Mouse (Mus musculus) heart, embryonic 16.5 days (tissue): ENCODE measurements at regions not wholly inside any gene's neighbourhood (a gene's known extent, or its start where the extent isn't known, plus 50 kb on each side); places are given as distances from the start of the nearest gene placed in this dataset.
"Not testable (repeated sequence)": the region's sequence is repeated elsewhere in the genome, so short reads cannot be mapped to it uniquely, and the experiment has no call there.

ENCODE experiments used
- ATAC-seq: fragments of 200-750 bp; cut with Nextera tagmentation; replicated peaks from 2 replicates; pipeline ENCODE4 v1.8.0; 2017; ENCODE audit warnings: moderate number of reproducible peaks; ENCODE audit not compliant: insufficient read depth, low FRiP score; ENCODE audit errors: extremely low read depth
- H3K27ac ChIP-seq: fragments of 300-500 bp; sonication (generic); 2 replicates; pipeline ENCODE4 v1.5.1; 2014; ENCODE audit warnings: mild to moderate bottlenecking, low read length, control low read depth, moderate library complexity
- H3K27me3 ChIP-seq: fragments of 300-500 bp; sonication (generic); 2 replicates; pipeline ENCODE4 v1.6.1; 2014; ENCODE audit warnings: low read length, mixed read lengths; ENCODE audit not compliant: control insufficient read depth, insufficient read depth
- H3K36me3 ChIP-seq: fragments of 300-500 bp; sonication (generic); 2 replicates; pipeline ENCODE4 v1.6.1; 2014; ENCODE audit not compliant: control insufficient read depth, insufficient read depth
- H3K4me1 ChIP-seq: fragments of 300-500 bp; sonication (generic); 2 replicates; pipeline ENCODE4 v1.6.1; 2014; ENCODE audit warnings: low read length, mixed read lengths; ENCODE audit not compliant: control insufficient read depth, insufficient read depth
- H3K4me2 ChIP-seq: fragments of 300-500 bp; sonication (generic); 2 replicates; pipeline ENCODE4 v1.6.1; 2014; ENCODE audit warnings: low read depth, mild to moderate bottlenecking, control low read depth, low read length
- H3K4me3 ChIP-seq: fragments of 300-500 bp; sonication (generic); 2 replicates; pipeline ENCODE4 v1.5.1; 2014; ENCODE audit warnings: mild to moderate bottlenecking, control low read depth, low read length
- H3K9ac ChIP-seq: fragments of 300-500 bp; sonication (generic); 2 replicates; pipeline ENCODE4 v1.6.1; 2014; ENCODE audit warnings: low read length, control low read depth
- H3K9me3 ChIP-seq: fragments of 300-500 bp; sonication (generic); replicated peaks from 2 replicates; pipeline ENCODE4 v1.6.1; 2016; ENCODE audit warnings: low read length; ENCODE audit not compliant: control insufficient read depth
- WGBS: fragments of 180-500 bp; shearing (Covaris S2); extraction: QIAGEN DNeasy Blood & Tissue Kit; methylation state at CpG from one replicate; pipeline ENCODE4 v1.1.7; 2014; 5-methylcytosine and 5-hydroxymethylcytosine counted together

- ATAC-seq: no peak
- Histone ChIP-seq H3K27me3 (no peaks in the 10 kb centered on the region), H3K4me3 (no peak overlapping the region), H3K36me3 (no peaks in the 10 kb centered on the region), H3K9ac (no peak overlapping the region), H3K4me1 (no peaks in the 10 kb centered on the region), H3K9me3 (peaks cover 11% of the 10 kb centered on the region; the same call in 1 of the 2 replicates), H3K27ac (no peak overlapping the region), H3K4me2 (no peak overlapping the region)
- 76% methylated on average over 9 of the region's 9 CpGs for WGBS
Observed at GRCm38 (mm10) chr7:60293556-60293955, 153.5 kb upstream of the Snrpn start.

DNA sequence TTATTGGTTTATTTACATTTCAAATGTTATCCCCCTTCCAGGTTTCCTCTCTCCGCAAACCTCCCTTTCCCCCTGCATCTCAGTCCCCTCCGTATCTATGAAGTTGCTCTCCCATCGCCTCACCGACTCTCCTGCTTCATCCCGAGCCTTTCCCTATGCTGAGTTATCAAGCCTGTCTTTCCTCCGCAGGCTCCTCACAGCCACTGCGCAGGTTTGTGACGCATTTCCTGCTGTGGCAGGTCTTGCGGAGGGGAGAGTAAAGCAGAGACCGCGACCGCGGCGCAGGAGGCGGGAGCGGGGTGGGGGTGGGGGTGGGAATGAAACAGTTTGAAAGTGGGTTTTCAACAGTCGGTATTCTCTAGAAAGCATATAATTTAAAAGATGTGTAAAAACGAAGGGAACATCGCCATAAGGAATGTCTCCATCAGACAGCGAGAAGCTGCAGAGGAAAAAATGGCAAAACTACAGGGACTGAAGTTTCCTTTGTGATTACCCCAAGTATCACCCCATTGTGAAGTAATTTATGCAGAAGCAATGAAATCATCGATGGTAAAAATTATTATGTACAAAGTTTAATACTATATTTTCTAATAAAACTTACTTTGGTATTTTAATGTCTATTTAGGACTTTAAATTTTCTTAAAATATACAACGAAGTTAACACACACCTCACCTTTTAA is 104.3 kb upstream of the Snrpn start:
- not testable (repeated sequence) for H3K9ac ChIP-seq, H3K4me1 ChIP-seq, H3K36me3 ChIP-seq, H3K27ac ChIP-seq, H3K27me3 ChIP-seq, H3K9me3 ChIP-seq
- peak overlapping the region; percentile 55 for H3K4me2 ChIP-seq
- WGBS: 8% methylated on average over 22 of the region's 22 CpGs
- peak; percentile 94 for ATAC-seq
- peak overlapping the region; percentile 49 for H3K4me3 ChIP-seq

DNA sequence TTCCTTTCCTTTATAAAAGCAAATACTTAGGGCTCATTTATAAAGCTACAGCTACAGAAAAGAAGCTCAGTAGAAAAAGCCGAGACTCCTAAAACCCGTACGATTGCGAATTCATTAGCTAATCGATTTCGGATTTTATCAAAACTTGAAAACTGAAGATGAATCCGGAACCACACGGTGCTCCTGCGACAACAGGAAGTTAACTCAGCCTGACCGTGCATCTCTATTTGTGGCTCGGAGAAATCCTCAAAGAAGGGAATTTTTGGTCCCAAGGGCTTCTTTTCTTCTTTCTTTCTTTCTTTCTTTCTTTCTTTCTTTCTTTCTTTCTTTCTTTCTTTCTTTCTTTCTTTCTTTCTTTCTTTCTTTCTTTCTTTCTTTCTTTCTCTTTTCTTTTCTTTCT is 103.7 kb upstream of the Snrpn start:
- not testable (repeated sequence) for H3K36me3 ChIP-seq, H3K9me3 ChIP-seq, H3K27me3 ChIP-seq, H3K4me1 ChIP-seq, H3K27ac ChIP-seq
- 31% methylated on average over 11 of the region's 11 CpGs for WGBS
- peak; percentile 72; the same call in 1 of the 2 replicates for ATAC-seq
- Histone ChIP-seq H3K4me2 (peak overlapping the region; percentile 55), H3K4me3 (peak overlapping the region; percentile 55), H3K9ac (peak overlapping the region; percentile 15; the same call in 1 of the 2 replicates)

- H3K9me3 ChIP-seq, H3K9ac ChIP-seq: not testable (repeated sequence)
Observed at GRCm38 (mm10) chr7:60238595-60239195, 98.7 kb upstream of the Snrpn start.

DNA sequence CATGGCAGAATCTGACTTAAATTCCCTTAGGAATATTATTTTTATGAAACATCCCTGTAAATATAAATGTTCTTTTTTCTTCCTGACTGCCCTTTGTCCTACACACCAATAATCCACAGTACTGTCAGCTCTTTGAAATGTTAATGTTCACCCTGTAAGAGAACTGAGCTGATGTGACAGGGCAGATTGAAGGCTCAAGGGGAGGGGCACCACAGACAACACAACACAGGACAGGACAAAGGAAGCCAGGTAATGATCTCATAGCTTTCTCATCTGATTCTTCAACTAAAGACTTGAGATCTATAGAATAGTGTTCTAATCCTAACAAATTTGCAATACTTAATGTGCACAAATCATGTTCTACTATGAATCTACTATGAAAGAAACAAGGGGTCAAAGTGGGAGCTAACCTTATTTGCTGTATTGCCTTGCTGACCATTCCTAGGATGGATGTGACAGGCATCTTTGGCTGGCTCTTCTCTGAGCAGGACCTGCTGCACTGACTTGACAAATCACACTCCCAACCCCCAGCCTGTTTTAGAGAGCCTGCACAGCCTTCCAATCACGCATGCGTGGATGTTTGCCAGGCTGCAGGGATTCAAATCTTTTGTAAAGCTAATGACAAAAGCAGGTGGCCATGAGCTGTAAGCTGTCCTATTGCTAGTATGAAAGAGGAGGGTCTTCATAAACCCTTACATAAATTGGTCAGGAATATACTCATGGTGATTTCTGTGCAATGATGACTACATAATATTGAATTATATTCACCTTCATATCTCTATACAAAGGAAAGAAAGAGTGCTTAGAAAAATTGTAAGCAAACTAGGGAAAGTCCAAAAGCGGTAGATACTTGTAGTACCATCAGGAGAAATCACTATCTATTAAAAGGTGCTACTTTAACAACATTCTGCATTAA is 76.6 kb upstream of the Snrpn start:
- H3K4me2 ChIP-seq, H3K4me1 ChIP-seq, H3K4me3 ChIP-seq, H3K9ac ChIP-seq, H3K36me3 ChIP-seq, H3K9me3 ChIP-seq, H3K27ac ChIP-seq, ATAC-seq, H3K27me3 ChIP-seq: not testable (repeated sequence)
- 58% methylated on average over 3 of the region's 3 CpGs for WGBS

More at GRCm38 (mm10) chr7:60238595-60239195, 98.7 kb upstream of the Snrpn start:
- H3K36me3 ChIP-seq, H3K4me3 ChIP-seq, H3K27ac ChIP-seq, ATAC-seq, H3K4me2 ChIP-seq, H3K4me1 ChIP-seq, H3K27me3 ChIP-seq: not testable (repeated sequence)
- WGBS: 4% methylated on average over 4 of the region's 4 CpGs
